Mouse (Mus musculus): ENCODE data around the gene Dnmt3b. TPM values are rescaled to one million over a fixed set of nuclear protein-coding genes. Genes with fewer than 3 reads are reported as not detected.
"Not testable (repeated sequence)": the region's sequence is repeated elsewhere in the genome, so short reads cannot be mapped to it uniquely, and the experiment has no call there.

Dnmt3b gene
- polyA plus RNA-seq, 1 experiment from 2014 or later: 5.4 TPM

DNA sequence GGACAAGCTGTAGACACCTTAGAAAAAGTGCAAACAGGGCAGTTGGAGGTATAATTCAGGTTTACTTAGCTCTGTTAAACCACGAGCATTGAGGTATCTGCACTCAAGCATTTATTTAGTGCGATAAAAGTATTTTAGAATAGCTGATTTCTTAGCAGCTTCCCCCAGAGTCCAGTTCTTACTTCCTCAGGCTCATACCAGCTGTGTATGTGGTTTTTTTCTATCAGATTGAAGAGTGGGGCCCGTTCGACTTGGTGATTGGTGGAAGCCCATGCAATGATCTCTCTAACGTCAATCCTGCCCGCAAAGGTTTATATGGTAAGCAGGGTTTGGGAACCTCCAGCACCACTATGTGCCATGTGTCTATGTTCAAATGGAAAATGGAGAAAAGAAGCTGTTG lies 27.7 kb downstream of the Dnmt3b start:
- no peak overlapping the region for H3K4me2 ChIP-seq (replicated peaks)
- 95% methylated on average over 6 of the region's 6 CpGs for WGBS
- no peak overlapping the region for H3K4me3 ChIP-seq (replicated peaks)
- H3K27ac ChIP-seq: no peak overlapping the region
- H3K36me3 ChIP-seq: peaks cover 24% of the 10 kb centered on the region; the same call in 1 of the 2 replicates
- ATAC-seq: no peak
- no peaks in the 10 kb centered on the region for H3K4me1 ChIP-seq (replicated peaks)
- no peak overlapping the region for H3K9ac ChIP-seq (replicated peaks)
- H3K9me3 ChIP-seq: no peaks in the 10 kb centered on the region
- H3K27me3 ChIP-seq: no peaks in the 10 kb centered on the region

DNA sequence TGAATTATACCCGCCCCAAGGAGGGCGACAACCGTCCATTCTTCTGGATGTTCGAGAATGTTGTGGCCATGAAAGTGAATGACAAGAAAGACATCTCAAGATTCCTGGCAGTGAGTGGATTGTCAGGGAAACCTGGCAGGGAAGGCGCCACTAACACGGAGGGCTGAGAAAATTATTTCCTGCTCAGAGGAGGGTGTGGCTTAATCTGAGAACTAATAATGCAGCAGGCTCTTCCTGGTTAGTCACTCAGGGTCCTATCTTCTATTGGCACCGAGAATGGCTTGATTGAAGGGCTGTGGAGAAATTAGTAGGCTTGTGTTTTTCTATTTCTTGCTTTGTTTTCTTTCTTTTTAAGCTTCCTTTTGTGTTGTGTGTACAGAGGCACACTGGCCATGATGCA lies 28.3 kb downstream of the Dnmt3b start:
- 89% methylated on average over 7 of the region's 7 CpGs for WGBS

DNA sequence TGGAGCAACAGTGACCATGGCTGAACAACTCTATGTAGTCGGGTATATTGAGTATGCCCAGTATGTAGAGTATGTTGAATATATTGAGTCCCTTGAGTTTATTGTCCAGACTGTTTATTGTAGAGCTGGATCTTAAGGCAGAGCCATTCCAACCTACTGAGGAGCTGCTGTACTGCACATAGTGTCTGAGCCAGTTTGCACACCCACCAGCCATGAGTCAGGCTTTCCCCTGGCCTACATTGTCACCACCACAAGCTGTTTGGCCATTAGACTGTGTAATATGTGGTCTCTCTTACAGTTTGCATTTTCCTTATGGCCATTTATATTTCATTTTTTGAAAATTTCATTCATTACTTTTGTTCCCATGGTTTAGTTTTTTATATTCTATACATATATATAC lies 30.7 kb downstream of the Dnmt3b start:
- no peak for ATAC-seq
- no peaks in the 10 kb centered on the region for H3K27me3 ChIP-seq
- H3K4me3 ChIP-seq (replicated peaks): no peak overlapping the region
- H3K4me2 ChIP-seq (replicated peaks): no peak overlapping the region
- no peaks in the 10 kb centered on the region for H3K9me3 ChIP-seq
- 92% methylated on average over 1 of the region's 1 CpGs for WGBS
- H3K4me1 ChIP-seq (replicated peaks): no peaks in the 10 kb centered on the region
- no peak overlapping the region for H3K27ac ChIP-seq
- peaks cover 17% of the 10 kb centered on the region; the same call in 1 of the 2 replicates for H3K36me3 ChIP-seq
- no peak overlapping the region for H3K9ac ChIP-seq (replicated peaks)

More for the DNA sequence above, 28.3 kb downstream of the Dnmt3b start:
- no peak overlapping the region for H3K27ac ChIP-seq
- no peak for ATAC-seq
- no peak overlapping the region for H3K9ac ChIP-seq (replicated peaks)
- H3K4me3 ChIP-seq (replicated peaks): no peak overlapping the region
- H3K4me2 ChIP-seq (replicated peaks): no peak overlapping the region
- H3K27me3 ChIP-seq: no peaks in the 10 kb centered on the region
- no peaks in the 10 kb centered on the region for H3K9me3 ChIP-seq
- peaks cover 24% of the 10 kb centered on the region; the same call in 1 of the 2 replicates for H3K36me3 ChIP-seq
- no peaks in the 10 kb centered on the region for H3K4me1 ChIP-seq (replicated peaks)

DNA sequence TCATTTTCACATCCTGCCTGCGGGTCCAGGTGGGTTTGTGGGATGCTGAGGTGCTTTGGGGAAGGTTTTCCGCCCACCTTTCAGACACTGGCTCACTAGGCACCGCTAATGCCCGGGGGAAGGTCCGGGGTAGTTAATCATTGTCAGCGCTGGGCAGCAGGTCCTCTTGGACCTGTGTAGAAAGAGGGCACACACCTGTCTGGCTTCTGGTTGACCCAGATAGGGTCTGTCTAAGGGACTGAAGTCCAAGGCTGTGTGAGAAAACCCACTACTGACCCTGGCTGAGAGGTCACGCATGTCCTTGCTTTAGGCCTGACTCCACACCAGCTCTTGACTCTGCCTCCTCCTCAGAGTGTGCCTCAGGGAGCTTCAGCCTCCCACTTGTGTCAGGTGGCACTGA lies 44.2 kb downstream of the Dnmt3b start:
- not testable (repeated sequence) for H3K4me3 ChIP-seq (replicated peaks); H3K4me1 ChIP-seq (replicated peaks); ATAC-seq; H3K36me3 ChIP-seq; H3K4me2 ChIP-seq (replicated peaks); H3K27ac ChIP-seq; H3K9ac ChIP-seq (replicated peaks); H3K27me3 ChIP-seq; H3K9me3 ChIP-seq
- 82% methylated on average over 5 of the region's 7 CpGs for WGBS

DNA sequence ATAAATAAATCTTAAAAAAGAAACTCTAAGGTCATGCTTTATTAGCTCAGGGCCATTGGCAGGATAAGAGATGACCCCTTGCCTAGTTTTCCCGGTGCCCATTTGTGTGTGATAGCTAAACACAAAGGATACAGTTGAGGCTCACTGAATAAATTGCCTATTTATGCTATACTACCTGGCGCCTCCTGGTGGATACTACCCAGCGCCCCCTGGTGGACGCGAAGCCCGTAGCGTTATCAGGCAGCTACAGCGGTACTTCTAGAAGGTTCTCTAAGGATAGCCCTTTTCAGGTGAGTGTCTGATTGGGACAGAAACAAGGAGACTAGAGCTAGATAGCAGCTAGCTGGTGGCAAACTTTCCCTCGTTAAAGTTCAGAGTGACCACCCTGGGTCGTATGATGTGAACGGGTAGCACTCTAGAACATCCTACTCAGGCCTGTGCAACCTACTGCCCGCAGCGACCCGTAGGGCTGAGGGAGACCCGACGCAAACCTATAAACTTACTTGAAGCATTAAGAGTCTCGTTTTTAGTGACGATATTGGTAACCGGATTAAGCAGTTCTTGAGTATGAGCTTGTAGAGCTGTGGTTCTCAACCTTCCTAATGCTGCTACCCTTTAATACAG lies 45.3 kb downstream of the Dnmt3b start:
- WGBS: 66% methylated on average over 19 of the region's 19 CpGs
- ATAC-seq: no peak
- Histone ChIP-seq H3K4me2 (replicated peaks) (no peak overlapping the region), H3K9ac (replicated peaks) (no peak overlapping the region), H3K27ac (no peak overlapping the region), H3K36me3 (no peaks in the 10 kb centered on the region), H3K27me3 (no peaks in the 10 kb centered on the region), H3K4me1 (replicated peaks) (no peaks in the 10 kb centered on the region), H3K4me3 (replicated peaks) (no peak overlapping the region), H3K9me3 (no peaks in the 10 kb centered on the region)

DNA sequence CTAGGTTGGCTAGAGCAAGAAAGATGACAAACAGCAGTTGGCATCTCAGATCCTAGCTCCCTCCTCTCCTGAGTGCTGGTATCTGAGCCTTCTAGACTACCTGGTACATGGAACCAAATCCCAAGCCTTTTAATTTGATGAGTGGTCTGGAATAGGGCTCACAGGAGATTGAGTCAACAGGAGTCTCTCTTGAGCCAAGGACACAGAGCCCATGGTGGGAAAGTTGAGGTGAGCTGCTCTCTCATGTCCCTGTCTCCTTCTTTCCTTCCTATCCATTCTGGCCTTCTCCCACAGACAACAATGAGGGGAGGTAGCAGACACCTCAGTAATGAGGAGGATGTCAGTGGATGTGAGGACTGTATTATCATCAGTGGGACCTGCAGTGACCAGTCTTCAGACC lies 47.1 kb downstream of the Dnmt3b start, which contains the start of gene Dnmt3c:
Dnmt3c (plus strand) TSS at position 301 of the 400 bp plus-strand sequence.
- Histone ChIP-seq H3K9me3 (no peaks in the 10 kb centered on the region), H3K4me2 (replicated peaks) (no peak within 1 kb of the TSS), H3K4me3 (replicated peaks) (no peak within 1 kb of the TSS), H3K27me3 (no peaks in the 10 kb centered on the region), H3K27ac (no peak within 1 kb of the TSS), H3K9ac (replicated peaks) (no peak within 1 kb of the TSS), H3K4me1 (replicated peaks) (no peaks in the 10 kb centered on the region), H3K36me3 (no peaks in the 10 kb centered on the region)
- ATAC-seq: no peak

DNA sequence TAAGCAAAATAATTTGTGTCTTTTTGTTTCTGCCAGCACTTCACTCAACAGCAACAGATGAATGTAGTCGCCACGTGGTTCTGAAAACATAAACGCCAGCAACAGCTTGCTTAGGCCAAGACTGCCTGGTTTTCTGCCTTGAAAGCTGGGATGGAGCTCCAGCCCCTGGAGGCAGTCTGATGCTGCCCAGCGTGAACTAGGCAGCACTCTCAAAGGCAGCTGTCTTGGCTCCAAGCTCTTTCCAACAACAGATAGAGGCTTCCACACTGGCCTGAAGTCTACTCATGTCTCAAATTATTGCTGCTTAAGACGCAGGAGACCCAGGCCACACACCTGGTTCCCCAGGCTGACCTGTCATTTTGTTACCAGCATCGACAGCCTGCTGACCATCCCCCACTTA lies 54.1 kb downstream of the Dnmt3b start:
- 44% methylated on average over 6 of the region's 6 CpGs for WGBS
- Histone ChIP-seq H3K4me2 (replicated peaks) (no peak overlapping the region), H3K27ac (no peak overlapping the region), H3K9me3 (no peaks in the 10 kb centered on the region), H3K4me3 (replicated peaks) (no peak overlapping the region), H3K4me1 (replicated peaks) (no peaks in the 10 kb centered on the region), H3K27me3 (no peaks in the 10 kb centered on the region), H3K9ac (replicated peaks) (no peak overlapping the region), H3K36me3 (no peaks in the 10 kb centered on the region)
- ATAC-seq: no peak

DNA sequence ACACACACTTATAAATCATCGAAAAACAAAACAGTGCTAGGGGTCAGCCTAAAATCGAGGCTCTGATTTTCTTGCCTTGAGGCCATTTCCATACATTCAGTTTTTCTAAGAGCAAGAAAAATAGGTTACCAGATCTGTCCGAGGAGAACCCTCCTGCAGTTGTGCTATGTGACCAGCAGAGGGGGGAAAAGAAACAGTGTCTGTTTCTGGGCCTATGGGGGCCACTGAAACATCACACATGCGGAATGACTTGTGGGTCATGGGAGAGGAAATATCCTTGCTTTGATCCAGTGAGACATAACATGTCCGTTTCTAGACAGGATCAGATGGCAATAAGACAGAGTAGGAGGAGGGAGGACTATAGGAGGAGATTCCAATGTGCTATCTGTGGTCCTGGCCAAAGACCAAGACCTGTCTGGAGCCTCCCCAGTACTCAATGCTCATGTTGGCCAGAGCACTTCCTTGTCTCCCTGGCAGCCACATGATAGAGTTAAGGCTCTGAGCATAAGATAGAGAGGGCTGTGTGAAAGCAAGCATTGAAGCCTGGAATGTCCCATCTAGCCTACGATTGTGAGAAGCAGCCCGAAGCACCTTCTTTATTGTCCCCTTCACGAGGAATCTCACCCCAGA lies 61.6 kb downstream of the Dnmt3b start:
- no peak for ATAC-seq
- Histone ChIP-seq H3K9ac (replicated peaks) (no peak overlapping the region), H3K27ac (no peak overlapping the region), H3K27me3 (no peaks in the 10 kb centered on the region), H3K4me3 (replicated peaks) (no peak overlapping the region), H3K4me2 (replicated peaks) (no peak overlapping the region), H3K36me3 (no peaks in the 10 kb centered on the region), H3K9me3 (no peaks in the 10 kb centered on the region), H3K4me1 (replicated peaks) (peaks cover 10% of the 10 kb centered on the region)
- 57% methylated on average over 8 of the region's 8 CpGs for WGBS

DNA sequence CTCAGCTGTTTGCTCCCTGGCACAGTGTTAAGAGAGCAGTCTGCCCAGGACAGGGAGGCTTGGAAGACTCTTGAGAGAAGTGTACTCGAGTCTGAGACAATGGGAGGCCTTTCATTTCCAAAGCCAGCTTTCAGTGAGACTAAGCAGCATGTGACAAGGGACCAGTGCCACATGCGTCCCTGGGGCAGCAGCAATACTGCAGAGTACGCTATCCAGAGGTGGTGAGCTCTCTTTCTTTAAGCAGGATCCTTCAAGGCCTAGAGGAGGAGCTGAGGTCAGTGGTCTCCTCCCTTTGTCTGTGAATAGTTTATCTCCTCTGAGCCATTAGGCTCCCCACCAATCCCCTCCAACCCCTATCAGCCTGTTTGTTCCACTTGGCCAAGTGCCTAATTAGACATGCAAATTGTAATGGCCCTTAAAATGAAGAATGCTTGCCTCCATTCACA lies 63.4 kb downstream of the Dnmt3b start:
- no peak overlapping the region for H3K4me3 ChIP-seq (replicated peaks)
- 11% methylated on average over 3 of the region's 3 CpGs for WGBS
- H3K27me3 ChIP-seq: no peaks in the 10 kb centered on the region
- H3K9ac ChIP-seq (replicated peaks): no peak overlapping the region
- no peak overlapping the region for H3K4me2 ChIP-seq (replicated peaks)
- peaks cover 10% of the 10 kb centered on the region for H3K4me1 ChIP-seq (replicated peaks)
- H3K9me3 ChIP-seq: no peaks in the 10 kb centered on the region
- ATAC-seq: peak; percentile 84
- no peaks in the 10 kb centered on the region for H3K36me3 ChIP-seq
- H3K27ac ChIP-seq: peak overlapping the region; percentile 75

DNA sequence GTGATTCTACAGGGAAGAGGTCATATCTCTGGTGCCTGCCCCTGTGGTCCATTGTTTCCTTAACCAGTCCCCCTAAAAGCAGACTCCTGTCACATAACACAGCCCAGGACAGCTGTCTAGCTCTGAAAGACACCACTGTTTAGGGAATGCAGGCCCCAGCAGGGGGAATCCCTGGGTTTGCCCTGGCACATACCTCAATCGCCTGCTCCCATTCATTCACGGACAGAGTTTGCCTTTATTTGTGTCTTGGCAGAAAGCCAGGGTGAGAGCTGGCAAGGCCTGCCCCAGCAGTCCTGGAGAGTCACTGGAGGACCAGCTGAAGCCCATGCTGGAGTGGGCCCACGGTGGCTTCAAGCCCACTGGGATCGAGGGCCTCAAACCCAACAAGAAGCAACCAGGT lies 64.0 kb downstream of the Dnmt3b start:
- 31% methylated on average over 4 of the region's 4 CpGs for WGBS
- H3K4me1 ChIP-seq (replicated peaks): peaks cover 10% of the 10 kb centered on the region
- H3K9me3 ChIP-seq: no peaks in the 10 kb centered on the region
- H3K27me3 ChIP-seq: no peaks in the 10 kb centered on the region
- H3K27ac ChIP-seq: peak overlapping the region; percentile 75
- no peaks in the 10 kb centered on the region for H3K36me3 ChIP-seq
- peak; percentile 85 for ATAC-seq
- no peak overlapping the region for H3K4me2 ChIP-seq (replicated peaks)
- no peak overlapping the region for H3K4me3 ChIP-seq (replicated peaks)
- H3K9ac ChIP-seq (replicated peaks): no peak overlapping the region

DNA sequence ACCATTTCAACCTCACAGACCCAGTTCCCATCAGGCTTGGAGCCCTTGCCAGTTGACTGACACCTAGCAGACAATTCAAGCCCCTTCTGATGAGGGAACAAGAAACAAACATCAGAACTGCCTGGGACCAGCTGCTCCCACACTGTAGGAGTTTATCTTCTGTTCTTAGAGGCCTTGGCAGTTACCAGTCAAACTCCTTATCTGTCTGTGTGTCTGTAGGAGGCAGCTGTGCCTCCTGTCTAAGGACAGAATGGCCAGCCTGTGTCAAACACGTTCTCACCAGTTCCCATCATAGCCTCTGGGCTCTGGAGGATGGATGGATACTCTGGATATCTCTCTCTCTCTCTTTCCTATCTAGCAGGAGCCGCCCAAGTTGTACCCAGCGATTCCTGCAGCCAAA lies 68.6 kb downstream of the Dnmt3b start:
- H3K9ac ChIP-seq (replicated peaks); H3K4me2 ChIP-seq (replicated peaks); H3K4me1 ChIP-seq (replicated peaks); H3K9me3 ChIP-seq; H3K27ac ChIP-seq; H3K36me3 ChIP-seq; ATAC-seq; H3K27me3 ChIP-seq; H3K4me3 ChIP-seq (replicated peaks): not testable (repeated sequence)
- 72% methylated on average over 3 of the region's 3 CpGs for WGBS

DNA sequence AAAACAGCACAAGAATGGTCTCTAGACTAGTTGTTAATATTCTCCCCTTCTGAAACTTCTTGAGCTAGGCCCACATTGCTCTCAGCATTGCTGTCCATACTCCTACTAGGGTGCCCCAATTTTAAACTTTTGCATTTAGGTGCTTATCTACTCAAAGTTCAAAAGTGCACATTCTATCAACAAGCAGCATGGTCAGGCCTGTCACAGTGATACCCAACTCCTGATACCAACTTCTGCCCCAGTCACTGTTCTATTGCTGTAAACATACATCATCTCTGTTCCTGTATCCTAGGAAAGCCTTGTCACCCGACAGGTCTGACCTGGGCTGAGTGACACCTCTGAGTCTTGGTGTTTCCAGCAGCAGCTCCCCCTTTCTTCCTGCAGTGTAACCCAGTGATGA lies 73.8 kb downstream of the Dnmt3b start:
- H3K4me3 ChIP-seq (replicated peaks): no peak overlapping the region
- H3K36me3 ChIP-seq: no peaks in the 10 kb centered on the region
- H3K4me2 ChIP-seq (replicated peaks): no peak overlapping the region
- WGBS: 77% methylated on average over 1 of the region's 1 CpGs
- no peak overlapping the region for H3K9ac ChIP-seq (replicated peaks)
- no peak for ATAC-seq
- H3K4me1 ChIP-seq (replicated peaks): no peaks in the 10 kb centered on the region
- no peaks in the 10 kb centered on the region for H3K9me3 ChIP-seq
- H3K27me3 ChIP-seq: no peaks in the 10 kb centered on the region
- no peak overlapping the region for H3K27ac ChIP-seq

DNA sequence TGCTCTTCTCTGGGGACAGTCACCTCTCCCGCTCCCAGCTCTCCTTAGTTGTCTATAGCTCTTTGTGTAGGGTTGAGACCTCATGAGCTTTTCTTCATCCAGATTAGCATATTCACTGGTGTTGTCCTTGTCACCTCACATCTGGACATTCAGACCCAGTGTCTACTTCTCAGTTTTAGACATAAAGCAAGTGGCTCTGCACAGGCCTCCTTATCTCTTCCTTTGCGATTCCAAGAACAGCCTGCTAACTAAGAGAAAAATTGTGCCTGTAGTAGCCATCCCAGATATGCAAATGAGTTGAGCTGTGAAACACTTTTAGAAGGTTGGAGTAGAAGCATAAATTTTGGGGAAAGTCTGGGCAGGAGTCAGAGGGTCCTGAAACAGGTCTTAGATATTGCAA lies 75.2 kb downstream of the Dnmt3b start:
- H3K4me1 ChIP-seq (replicated peaks): no peaks in the 10 kb centered on the region
- no peaks in the 10 kb centered on the region for H3K9me3 ChIP-seq
- no peak overlapping the region for H3K4me2 ChIP-seq (replicated peaks)
- H3K4me3 ChIP-seq (replicated peaks): no peak overlapping the region
- 89% methylated on average over 2 of the region's 2 CpGs for WGBS
- H3K27ac ChIP-seq: no peak overlapping the region
- no peaks in the 10 kb centered on the region for H3K36me3 ChIP-seq
- H3K27me3 ChIP-seq: no peaks in the 10 kb centered on the region
- no peak for ATAC-seq
- no peak overlapping the region for H3K9ac ChIP-seq (replicated peaks)
